ENCODE assay signal across 19 mouse cellular contexts in the genomic region with DNA sequence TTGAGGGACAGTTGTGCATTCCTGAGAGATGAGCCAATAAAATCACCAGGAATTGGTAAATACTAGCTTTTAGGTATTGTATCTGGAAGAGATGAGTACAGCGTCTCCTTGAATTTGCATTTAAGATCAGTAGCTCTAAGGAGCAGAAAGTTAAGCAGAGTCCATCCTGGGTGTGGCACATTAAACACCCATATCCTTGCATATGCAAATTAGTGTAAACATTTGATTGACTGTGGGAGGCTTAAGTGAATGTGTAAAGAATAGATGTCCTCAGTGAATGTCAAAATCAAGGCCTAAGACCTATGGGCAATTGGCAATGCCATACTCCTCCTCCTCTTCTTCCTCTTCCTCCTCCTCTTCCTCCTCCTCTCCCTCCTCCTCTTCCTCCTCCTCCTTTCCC.
DNase-seq lines count a peak whose midpoint lies in the region; ATAC-seq and TF ChIP-seq lines count a peak whose summit lies in the region.
"Had no signal": no experiment of that assay in that cellular context is flagged by ENCODE, and none has a peak within 500 bp of the region (broad histone marks: within the 10 kb centered on the region; RNA-seq: fewer than 3 reads in every experiment).

No protein-coding gene starts in this region.

- H3K9ac ChIP-seq in CH12.LX (ENCODE audit: insufficient read depth, low read depth): no peak overlapping the region
- no peak overlapping the region for H3K9ac ChIP-seq in heart, embryonic 11.5 days (ENCODE audit: low read depth, low read length)
- H3K9ac ChIP-seq: embryonic facial prominence, embryonic 12.5 days; forebrain, embryonic 13.5 days; forebrain, embryonic 15.5 days; forebrain, postnatal 0 days had no signal

- WGBS in heart, embryonic 11.5 days (ENCODE audit: insufficient replicate concordance): 93% methylated on average over 1 of the region's 1 CpGs

- H3K4me2 ChIP-seq in CH12.LX (ENCODE audit: insufficient read depth, low read depth, poor library complexity, severe bottlenecking): no peak overlapping the region
- no peak overlapping the region for H3K4me2 ChIP-seq in heart, embryonic 11.5 days
- H3K4me2 ChIP-seq: embryonic facial prominence, embryonic 12.5 days; forebrain, embryonic 13.5 days; forebrain, embryonic 15.5 days had no signal

- dilution Hi-C loops in CH12.LX (cut with MboI; ENCODE audit: extremely low pct_ligation_motif_present, extremely low pct_unique_long_range_greater_than_20kb, low sequenced_read_pairs): no loop called here

- peaks cover 0 to 2% of the 10 kb centered on the region in 2 experiments for H3K36me3 ChIP-seq in CH12.LX (replicated peaks in 1 of 2; ENCODE audit: control insufficient read depth in 1 of 2, insufficient read depth in 1 of 2, low read length in 1 of 2)
- H3K36me3 ChIP-seq in heart, embryonic 11.5 days (ENCODE audit: control insufficient read depth, insufficient read depth, low read length): no peaks in the 10 kb centered on the region
- H3K36me3 ChIP-seq: embryonic facial prominence, embryonic 10.5 days; embryonic facial prominence, embryonic 12.5 days; forebrain, embryonic 15.5 days; G1E had no signal

- H3K9me3 ChIP-seq in CH12.LX (replicated peaks; ENCODE audit: low read length): no peaks in the 10 kb centered on the region
- no peaks in the 10 kb centered on the region for H3K9me3 ChIP-seq in heart, embryonic 11.5 days (replicated peaks; ENCODE audit: control insufficient read depth, low read length)
- H3K9me3 ChIP-seq: embryonic facial prominence, embryonic 10.5 days; embryonic facial prominence, embryonic 12.5 days; forebrain, embryonic 13.5 days; forebrain, embryonic 15.5 days; G1E had no signal

- H3K4me3 ChIP-seq in CH12.LX (replicated peaks in 1 of 3; ENCODE audit: low read depth in 2 of 3, low read length in 2 of 3, poor library complexity in 1 of 3): no peak overlapping the region
- H3K4me3 ChIP-seq in heart, embryonic 11.5 days (ENCODE audit: low read depth, low read length): no peak overlapping the region
- H3K4me3 ChIP-seq: embryonic facial prominence, embryonic 10.5 days; embryonic facial prominence, embryonic 12.5 days; forebrain, embryonic 13.5 days; forebrain, embryonic 15.5 days had no signal

- peak overlapping the region; percentile 23; the same call in 1 of the 2 replicates for H3K27ac ChIP-seq in CH12.LX (ENCODE audit: insufficient read depth, low read depth)
- H3K27ac ChIP-seq in heart, embryonic 11.5 days (ENCODE audit: low read depth, low read length): no peak overlapping the region
- H3K27ac ChIP-seq: embryonic facial prominence, embryonic 10.5 days; embryonic facial prominence, embryonic 12.5 days; forebrain, embryonic 13.5 days; forebrain, embryonic 15.5 days had no signal

- no peak for TF ChIP-seq EP300 in CH12.LX (IDR thresholded peaks at IDR 0.05; ENCODE audit: low read length)

- no peak for ATAC-seq in heart, embryonic 11.5 days (replicated peaks; ENCODE audit: insufficient number of reproducible peaks, low FRiP score, low TSS enrichment)
- ATAC-seq: Patski had no signal

- H3K79me2 ChIP-seq in CH12.LX (replicated peaks; ENCODE audit: control insufficient read depth, extremely low read depth, insufficient read depth, poor library complexity, severe bottlenecking): peaks cover 7% of the 10 kb centered on the region; the same call in 1 of the 2 replicates

- TF ChIP-seq CTCF in CH12.LX (conservative IDR thresholded peaks at IDR 0.05 in 1 of 2, IDR thresholded peaks at IDR 0.05 in 1 of 2; ENCODE audit: low read depth in 2 of 2, low read length in 2 of 2): no peak

- TF ChIP-seq POLR2A in CH12.LX (IDR thresholded peaks at IDR 0.05; ENCODE audit: low read depth, low read length): no peak

- H3K4me1 ChIP-seq in CH12.LX (ENCODE audit: control insufficient read depth in 1 of 2, insufficient read depth in 2 of 2): peaks cover 26 to 92% of the 10 kb centered on the region in 2 experiments
- no peaks in the 10 kb centered on the region for H3K4me1 ChIP-seq in heart, embryonic 11.5 days (ENCODE audit: control insufficient read depth, insufficient read depth, low read length)

- DNase-seq in CH12.LX (ENCODE audit: extremely low read depth) (no peak), R1 (ENCODE audit: low read depth, low spot score) (peak; percentile 60)
- no peak for DNase-seq in heart, adult 8-10 months (ENCODE audit: low spot score)
- DNase-seq in gastrocnemius, adult 18-20 months (ENCODE audit: low spot score): no peak
- DNase-seq: adrenal gland, adult 8-10 months; adrenal gland, postnatal 36 days; cerebellum, adult 11-12 months; cerebellum, adult 2 months; cerebellum, adult 9-10 months; cerebellum, postnatal 10 days; cerebellum, postnatal 25 days; forebrain, postnatal 0 days had no signal

- no peak for TF ChIP-seq RAD21 in CH12.LX (IDR thresholded peaks at IDR 0.05; ENCODE audit: low read depth, low read length)

- in situ Hi-C loops in CH12.LX (cut with MboI; ENCODE audit: low pct_ligation_motif_present, low pct_unique_long_range_greater_than_20kb, low sequenced_read_pairs): loop anchor here (5.0 to 25.0 kb wide), 5 partner anchors 62 to 708 kb away; no protein-coding TSS in a partner anchor

- H3K27me3 ChIP-seq in CH12.LX (replicated peaks): no peaks in the 10 kb centered on the region
- H3K27me3 ChIP-seq in heart, embryonic 11.5 days (ENCODE audit: control insufficient read depth, insufficient read depth, low read length): no peaks in the 10 kb centered on the region
- H3K27me3 ChIP-seq: embryonic facial prominence, embryonic 12.5 days; forebrain, embryonic 13.5 days; forebrain, embryonic 15.5 days; Patski had no signal

TF ChIP-seq in CH12.LX, 34 proteins besides CTCF, POLR2A, EP300 and RAD21:
- TF ChIP-seq JUND (conservative IDR thresholded peaks at IDR 0.05; ENCODE audit: low read depth, low read length): no peak
- no peak for TF ChIP-seq E2F4 (IDR thresholded peaks at IDR 0.05; ENCODE audit: insufficient replicate concordance, low read depth, low read length)
- TF ChIP-seq RCOR1 (conservative IDR thresholded peaks at IDR 0.05; ENCODE audit: low read depth, low read length): no peak
- no peak for TF ChIP-seq SMC3 (IDR thresholded peaks at IDR 0.05; ENCODE audit: low read depth, low read length)
- no peak for TF ChIP-seq TBP (conservative IDR thresholded peaks at IDR 0.05; ENCODE audit: low read depth, low read length)
- no peak for TF ChIP-seq MAFK (IDR thresholded peaks at IDR 0.05; ENCODE audit: insufficient replicate concordance, low read length)
- TF ChIP-seq POLR2AphosphoS2 (IDR thresholded peaks at IDR 0.05; ENCODE audit: low read depth, low read length): no peak
- no peak for TF ChIP-seq MAX (IDR thresholded peaks at IDR 0.05; ENCODE audit: low read length)
- no peak for TF ChIP-seq USF2 (conservative IDR thresholded peaks at IDR 0.05; ENCODE audit: low read depth, low read length)
- TF ChIP-seq IRF4 (IDR thresholded peaks at IDR 0.05; ENCODE audit: low read depth, low read length): no peak
- no peak for TF ChIP-seq ZKSCAN1 (IDR thresholded peaks at IDR 0.05; ENCODE audit: borderline replicate concordance, low read depth, low read length)
- no peak for TF ChIP-seq TCF12 (IDR thresholded peaks at IDR 0.05; ENCODE audit: low read depth, low read length)
- no peak for TF ChIP-seq ELF1 (IDR thresholded peaks at IDR 0.05; ENCODE audit: low read depth, low read length)
- no peak for TF ChIP-seq NELFE (IDR thresholded peaks at IDR 0.05; ENCODE audit: low read depth, low read length)
- no peak for TF ChIP-seq SIN3A (IDR thresholded peaks at IDR 0.05; ENCODE audit: low read length)
- no peak for TF ChIP-seq UBTF (IDR thresholded peaks at IDR 0.05; ENCODE audit: low read depth, low read length)
- TF ChIP-seq HCFC1 (IDR thresholded peaks at IDR 0.05; ENCODE audit: low read depth, low read length): no peak
